Mouse (Mus musculus) olfactory bulb, adult 2 months (tissue): ENCODE results near the gene Olfr718-ps1.

ENCODE experiments used
- CTCF ChIP-seq: fragments of 200-500 bp; IDR thresholded peaks from 2 replicates; pipeline ENCODE4 v1.5.1; 2012; ENCODE audit warnings: low read depth, mild to moderate bottlenecking, low read length, moderate library complexity; ENCODE audit not compliant: insufficient read depth
- POLR2A ChIP-seq: fragments of 200-500 bp; IDR thresholded peaks from 2 replicates; pipeline ENCODE4 v1.6.1; 2012; ENCODE audit warnings: mild to moderate bottlenecking, low read depth, low read length, moderate library complexity; ENCODE audit not compliant: insufficient read depth

DNA sequence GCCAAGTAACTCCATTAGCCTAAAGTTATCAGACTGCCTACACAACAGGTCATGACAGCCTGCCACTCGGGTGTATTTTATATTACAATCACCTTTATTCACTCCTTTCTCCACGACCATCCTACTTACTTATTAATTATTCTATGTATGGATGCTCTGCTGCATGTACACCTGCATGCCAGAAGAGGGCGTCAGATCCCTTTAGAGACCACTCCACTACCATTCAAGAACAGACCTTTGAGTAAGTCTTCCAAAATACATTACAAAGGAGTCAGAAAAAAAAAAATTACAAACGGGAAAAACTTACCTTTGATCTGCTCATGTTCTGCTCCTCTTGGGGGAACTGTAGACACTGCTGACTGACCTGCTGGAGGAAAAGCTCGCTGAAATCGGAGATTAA lies 31.8 kb upstream of the Olfr718-ps1 start:
- TF ChIP-seq CTCF, result no peak
- no peak for TF ChIP-seq POLR2A
